9 mouse cellular contexts compared by ENCODE assay signal in genomic region chr10:4088744-4089414, GRCm38 (mm10).
DNase-seq lines count a peak whose midpoint lies in the region.
"Had no signal": no experiment of that assay in that cellular context is flagged by ENCODE, and none has a peak within 500 bp of the region (broad histone marks: within the 10 kb centered on the region; RNA-seq: fewer than 3 reads in every experiment).

No protein-coding gene starts in this region.

- H3K4me1 ChIP-seq in heart, embryonic 10.5 days: no peaks in the 10 kb centered on the region
- H3K4me1 ChIP-seq: heart, embryonic 15.5 days had no signal

- no peak overlapping the region for H3K4me3 ChIP-seq in heart, embryonic 10.5 days
- H3K4me3 ChIP-seq: heart, embryonic 15.5 days had no signal

- H3K27ac ChIP-seq in heart, embryonic 10.5 days: no peak overlapping the region
- H3K27ac ChIP-seq: heart, embryonic 15.5 days had no signal

- H3K9me3 ChIP-seq in heart, embryonic 10.5 days: no peaks in the 10 kb centered on the region
- H3K9me3 ChIP-seq: heart, embryonic 15.5 days had no signal

- peaks cover 40% of the 10 kb centered on the region for H3K36me3 ChIP-seq in heart, embryonic 10.5 days

- WGBS in heart, embryonic 10.5 days: 77% methylated on average over 7 of the region's 7 CpGs

- no peaks in the 10 kb centered on the region for H3K27me3 ChIP-seq in heart, embryonic 10.5 days (ENCODE audit: insufficient read depth, poor library complexity, severe bottlenecking)
- H3K27me3 ChIP-seq: heart, embryonic 15.5 days had no signal

- intact Hi-C loops in heart, postnatal 36 days (cut with DNase I): loop anchor here (2.0 kb wide), 1 partner anchor 244 kb away; no protein-coding TSS in a partner anchor

- peak; percentile 73 for DNase-seq in heart, embryonic 10.5 days (ENCODE audit: low spot score)
- no peak for DNase-seq in heart, adult 8-10 months (ENCODE audit: low spot score)
- peak; percentile 70 for DNase-seq in testis, postnatal 10 days (ENCODE audit: low spot score)
- DNase-seq in testis, postnatal 14 days (ENCODE audit: low spot score): no peak
- DNase-seq in heart, postnatal 36 days: peak; percentile 28 to 63
- DNase-seq in retina, postnatal 1 day: peak; percentile 61
- DNase-seq in urinary bladder, postnatal 14 days (ENCODE audit: low spot score): no peak
- DNase-seq in adrenal gland, postnatal 4 days (ENCODE audit: low spot score in 2 of 2): no peak

Comparison
In these comparisons a context has a peak if more than half of its experiments do, and no peak if none do; other contexts are left out.
1. DNase-seq: peak in heart, embryonic 10.5 days (single experiment), testis, postnatal 10 days (single experiment), heart, postnatal 36 days (2 of 2) and retina, postnatal 1 day (single experiment); none in heart, adult 8-10 months (single experiment), testis, postnatal 14 days (single experiment), urinary bladder, postnatal 14 days (single experiment) and adrenal gland, postnatal 4 days (0 of 2).